Mouse (Mus musculus) frontal cortex, postnatal 10 days (tissue): ENCODE data around the gene Mettl13.
A peak's percentile ranks its signal among the peaks of the same experiment; 100 is the strongest.

ENCODE experiments used
- DNase-seq, 2 experiments: peaks; one replicate each; pipeline ENCODE4 v3.0.0; 2022; ENCODE audit warnings: low spot score in 2 of 2, mixed read lengths in 1 of 2

Mettl13 gene

GRCm38 (mm10) chr1:162548016-162548916, at the start of gene Mettl13:
Mettl13 (minus strand) TSS chr1:162548551.
- DNase-seq, result peak; percentile 85 to 87

GRCm38 (mm10) chr1:162597379-162598102, 49.2 kb upstream of the Mettl13 start:
- DNase-seq, result no peak

- DNase-seq, result no peak
Observed at GRCm38 (mm10) chr1:162590415-162590997, 42.2 kb upstream of the Mettl13 start.

GRCm38 (mm10) chr1:162589443-162589842, 41.1 kb upstream of the Mettl13 start:
- DNase-seq, result no peak

- DNase-seq, result no peak
Observed at GRCm38 (mm10) chr1:162588606-162589005, 40.3 kb upstream of the Mettl13 start.

GRCm38 (mm10) chr1:162586282-162586681, 37.9 kb upstream of the Mettl13 start:
- DNase-seq, result no peak

GRCm38 (mm10) chr1:162582884-162583283, 34.5 kb upstream of the Mettl13 start:
- DNase-seq, result no peak

GRCm38 (mm10) chr1:162575098-162575497, 26.7 kb upstream of the Mettl13 start:
- no peak for DNase-seq

- no peak for DNase-seq
Observed at GRCm38 (mm10) chr1:162570931-162571601, 22.7 kb upstream of the Mettl13 start.

GRCm38 (mm10) chr1:162570260-162570748, 22.0 kb upstream of the Mettl13 start, which contains the start of gene Vamp4:
Vamp4 (plus strand) TSS chr1:162570515.
- DNase-seq, result peak; percentile 89 to 93

GRCm38 (mm10) chr1:162567351-162567750, 19.0 kb upstream of the Mettl13 start:
- DNase-seq, result no peak

GRCm38 (mm10) chr1:162564992-162565391, 16.6 kb upstream of the Mettl13 start:
- no peak for DNase-seq

GRCm38 (mm10) chr1:162563236-162563635, 14.9 kb upstream of the Mettl13 start:
- DNase-seq, result no peak

GRCm38 (mm10) chr1:162554193-162554592, 5.8 kb upstream of the Mettl13 start:
- no peak for DNase-seq

GRCm38 (mm10) chr1:162552956-162553355, 4.6 kb upstream of the Mettl13 start:
- no peak for DNase-seq

- no peak for DNase-seq
Observed at GRCm38 (mm10) chr1:162549615-162550283, 1.4 kb upstream of the Mettl13 start.

GRCm38 (mm10) chr1:162548917-162549613, 714 bp upstream of the Mettl13 start:
- DNase-seq, result no peak

- DNase-seq, result no peak
Observed at GRCm38 (mm10) chr1:162547607-162548006, 744 bp downstream of the Mettl13 start.

- DNase-seq, result no peak
Observed at GRCm38 (mm10) chr1:162543231-162543630, 5.1 kb downstream of the Mettl13 start.
